Mouse (Mus musculus) CD4-positive, CD25-positive, alpha-beta regulatory T cell (primary cell): ENCODE data around the gene Zfyve19. TPM values are rescaled to one million over a fixed set of nuclear protein-coding genes. Genes with fewer than 3 reads are reported as not detected.

Experiments
- polyA plus RNA-seq: library from polyadenylated mRNA; unstranded; fragments of 100-300 nt; shearing (Covaris generic); gene quantifications from one replicate; pipeline ENCODE4 v1.2.1, GENCODE M21; 2017

The Zfyve19 gene
- polyA plus RNA-seq, result 52.5 TPM

DNA sequence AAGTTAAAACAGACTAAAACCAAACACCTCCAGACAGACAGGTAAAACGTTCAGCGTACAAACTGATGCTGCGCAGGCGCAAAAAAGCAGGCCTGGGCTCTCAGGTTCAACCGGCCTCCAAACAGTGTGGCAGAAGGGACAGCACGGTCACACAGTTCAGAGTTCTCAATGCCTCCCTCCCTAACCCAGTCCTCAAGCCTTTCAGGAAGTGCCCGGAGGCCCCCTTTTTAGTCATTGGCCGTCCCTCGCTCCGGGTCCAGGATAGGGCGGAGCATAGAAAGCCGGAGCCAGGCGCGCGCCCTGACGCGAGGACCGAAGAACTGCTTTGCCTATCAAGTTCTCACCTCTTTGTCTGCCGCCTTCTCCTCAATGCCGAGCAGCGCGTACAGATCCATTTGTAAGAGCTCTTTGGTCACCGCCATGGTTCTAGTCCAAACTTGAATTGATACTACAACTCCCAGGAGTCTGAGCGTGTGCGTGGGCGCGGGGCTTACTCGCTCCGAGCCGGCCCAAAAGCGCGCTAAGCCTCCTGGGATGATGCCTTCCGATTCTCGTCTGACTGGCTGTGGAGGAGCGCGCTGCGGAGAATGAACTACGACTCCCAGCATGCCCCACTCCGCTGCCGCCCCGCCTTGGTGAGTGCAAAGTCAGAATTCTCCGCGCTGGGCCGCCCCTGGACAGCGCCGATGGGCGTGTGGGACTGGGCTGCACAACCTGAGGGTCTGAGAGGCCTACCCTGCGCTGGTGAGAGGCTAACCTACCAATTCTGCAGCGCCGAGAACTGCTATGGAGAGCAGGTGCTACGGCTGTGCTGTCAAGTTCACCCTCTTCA is at the start of gene Zfyve19, which contains the start of gene Dnajc17:
Gene Zfyve19 (plus strand): TSS at position 274 of the 832 bp plus-strand sequence.
Gene Dnajc17 (minus strand): TSS at position 452 of the 832 bp plus-strand sequence.

DNA sequence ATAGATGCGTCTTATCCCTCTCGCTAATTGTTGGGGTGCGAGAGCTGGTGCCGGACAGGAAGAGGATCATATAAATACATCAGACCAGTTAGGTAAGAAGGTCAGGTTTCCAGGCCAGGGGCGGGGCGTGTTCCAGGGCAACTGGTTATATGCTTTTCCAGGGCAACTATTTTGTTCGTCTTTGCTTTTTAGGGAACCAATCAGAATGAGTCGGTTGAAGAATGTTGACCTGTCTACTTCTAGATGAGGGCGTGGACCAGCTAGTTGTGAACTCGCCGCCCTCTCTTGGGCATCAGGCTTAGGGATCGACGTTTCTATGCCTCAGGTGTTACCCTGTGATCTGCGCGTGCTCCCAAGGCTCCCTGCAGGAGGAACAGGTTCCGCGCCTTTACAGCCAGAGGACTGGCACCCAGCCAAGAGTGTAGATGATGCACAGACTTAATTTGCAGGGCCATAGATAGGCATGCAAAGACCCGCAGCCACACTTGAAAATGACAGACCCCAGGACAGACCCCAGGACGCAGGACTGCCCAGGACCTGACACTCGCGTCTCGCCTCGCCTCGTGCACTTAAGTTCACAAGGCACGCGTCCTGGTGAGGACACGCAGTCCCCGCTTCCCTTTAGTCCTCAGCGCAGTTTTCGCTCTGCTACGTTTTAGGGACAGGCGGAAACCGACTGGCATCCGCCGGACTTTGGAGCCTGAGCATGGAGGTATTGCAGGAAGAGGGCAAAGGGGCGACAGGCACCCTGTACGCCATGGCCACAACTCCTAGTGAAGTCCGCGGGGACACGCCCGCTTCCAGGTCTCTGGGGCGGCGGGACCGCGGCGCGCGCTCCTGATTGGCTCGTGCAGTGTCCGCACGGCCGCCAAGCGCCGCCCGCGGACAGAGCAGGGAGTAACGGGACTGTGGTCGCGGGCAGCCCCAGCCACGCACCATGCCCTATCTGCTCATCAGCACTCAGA is 41.2 kb upstream of the Zfyve19 start, which contains the start of gene Gchfr:
Gene Gchfr (plus strand): TSS at position 873 of the 965 bp plus-strand sequence.

DNA sequence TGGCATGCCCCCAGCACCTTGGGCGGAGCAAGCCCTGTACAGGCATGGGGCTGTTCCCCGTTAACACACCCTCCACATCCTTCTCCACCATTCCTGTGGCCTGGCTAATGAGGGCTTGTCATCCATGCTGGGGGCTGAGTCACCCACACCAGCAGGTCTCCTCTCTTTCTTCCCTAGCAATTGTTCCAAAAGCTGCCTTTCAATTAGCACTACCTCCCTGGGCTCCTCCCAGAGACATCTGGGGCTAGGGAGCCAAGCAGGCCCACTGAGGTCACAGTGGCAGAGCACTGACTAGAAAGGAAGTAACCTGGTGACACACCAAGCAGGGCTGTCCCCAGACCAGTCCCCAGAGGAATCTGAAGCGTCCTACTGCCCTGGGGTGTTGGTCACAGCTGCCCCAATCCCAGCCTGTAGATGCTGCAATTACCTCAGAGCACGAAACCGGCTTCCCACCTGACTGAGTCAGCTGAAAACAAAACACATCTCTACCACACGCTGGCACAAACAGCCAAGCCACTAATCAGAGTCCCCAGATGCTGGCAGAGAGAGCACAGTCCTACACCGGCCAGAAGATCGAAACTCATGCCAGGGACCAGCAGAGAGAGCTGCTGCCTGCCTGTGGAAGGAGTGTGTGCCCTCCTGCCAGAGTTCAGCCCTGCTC is 34.3 kb upstream of the Zfyve19 start, which contains the start of gene Gm14137:
Gene Gm14137 (plus strand): TSS at position 519 of the 661 bp plus-strand sequence.

DNA sequence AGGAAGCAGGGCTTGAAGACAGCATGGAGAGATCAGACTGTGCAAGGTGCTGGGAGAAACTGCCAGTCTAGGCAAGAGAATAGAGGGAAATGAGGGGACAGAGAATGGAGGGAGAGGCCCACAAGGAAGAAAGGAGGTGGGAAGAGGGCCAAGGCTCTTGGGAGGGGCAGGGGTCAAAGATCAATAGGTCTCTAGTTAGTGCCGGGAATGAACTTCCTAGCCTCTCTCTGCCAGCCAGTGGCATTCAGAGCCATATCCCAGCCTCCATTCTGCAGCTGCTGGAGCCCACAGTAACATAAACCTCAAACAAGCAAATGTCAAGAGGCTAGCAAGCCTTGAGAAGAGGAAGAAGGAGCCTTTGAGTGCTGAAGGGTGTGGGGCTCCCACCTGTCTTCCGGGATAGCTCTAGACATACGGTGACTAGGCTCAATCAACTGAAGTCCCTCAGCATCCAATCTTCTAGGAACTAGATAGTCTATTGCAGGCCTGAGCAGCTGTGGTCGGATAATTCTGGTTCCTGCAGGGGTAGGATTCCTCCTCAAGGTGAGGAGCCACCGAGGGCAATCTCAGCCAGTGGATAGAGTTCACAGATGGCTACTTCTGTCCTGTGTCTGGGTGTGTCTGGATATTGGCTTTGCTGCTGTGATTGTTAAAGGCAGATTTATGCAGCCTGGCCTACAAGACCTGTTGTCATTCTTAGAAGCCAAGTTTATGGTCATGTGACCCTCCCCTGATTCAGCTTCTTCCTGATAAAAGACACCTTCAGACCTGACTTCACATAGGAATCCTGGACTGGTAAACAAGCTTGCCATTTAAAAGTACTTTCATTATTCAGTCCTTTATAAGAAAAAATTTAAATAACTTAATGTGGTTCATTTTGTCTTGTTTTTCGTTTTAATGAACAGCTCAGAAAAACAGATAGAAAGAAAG is 21.6 kb downstream of the Zfyve19 start, which contains the start of gene Ppp1r14d:
Gene Ppp1r14d (minus strand): TSS at position 132 of the 930 bp plus-strand sequence.

DNA sequence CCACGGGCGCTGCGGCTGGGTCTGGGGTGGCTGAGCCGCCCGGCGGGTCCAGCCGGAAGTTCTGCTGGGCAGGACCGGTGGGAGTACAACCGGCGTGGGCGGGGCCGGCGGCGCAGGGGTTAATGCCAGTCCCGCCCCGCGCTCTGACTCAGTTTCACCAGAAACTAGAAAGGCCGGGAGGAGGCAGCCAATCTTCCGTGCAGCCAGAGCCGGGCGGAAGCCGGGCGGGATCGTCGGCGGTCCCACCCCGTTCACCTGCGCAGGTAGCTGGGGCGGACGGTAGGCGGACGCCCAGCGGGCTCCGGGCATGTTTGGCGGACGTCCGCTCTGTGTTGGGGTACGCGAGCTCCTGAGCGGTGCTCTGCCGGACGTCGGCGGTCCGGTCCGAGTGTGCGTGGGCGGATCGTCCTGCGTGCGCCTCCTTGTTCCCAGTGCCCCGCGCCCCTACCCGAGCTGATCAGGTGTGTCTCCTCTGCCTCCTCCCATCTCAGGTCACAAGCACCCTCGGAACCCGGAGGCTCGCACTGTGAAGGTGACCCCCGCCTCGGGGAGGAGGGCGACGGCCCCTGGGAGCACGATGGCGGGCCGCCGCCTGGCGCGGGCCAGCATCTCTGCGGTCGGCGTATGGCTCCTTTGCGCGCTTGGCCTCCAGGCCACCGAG is 28.9 kb downstream of the Zfyve19 start, which contains the start of gene Spint1:
Gene Spint1 (plus strand): TSS at position 153 of the 661 bp plus-strand sequence.

Other genes starting within 250 kb of the Zfyve19 start
- gene Ccdc32, start 179.2 kb upstream of the Zfyve19 start, polyA plus RNA-seq, result 21.6 TPM
- 2.3 TPM for gene Rpusd2, start 173.8 kb upstream of the Zfyve19 start, polyA plus RNA-seq
- 2.5 TPM for gene Knl1, start 161.5 kb upstream of the Zfyve19 start, polyA plus RNA-seq
- gene Rad51, start 95.8 kb upstream of the Zfyve19 start, polyA plus RNA-seq, result 4.6 TPM
- gene Rmdn3, start 51.6 kb upstream of the Zfyve19 start, polyA plus RNA-seq, result 28.5 TPM
- not detected for gene Gchfr, start 40.8 kb upstream of the Zfyve19 start, polyA plus RNA-seq
- gene Gm14137, start 34.1 kb upstream of the Zfyve19 start, polyA plus RNA-seq, result 0.43 TPM
- gene Dnajc17, start 178 bp downstream of the Zfyve19 start, polyA plus RNA-seq, result 21.4 TPM
- gene Ppp1r14d, start 21.3 kb downstream of the Zfyve19 start, polyA plus RNA-seq, result not detected
- gene Spint1, start 28.7 kb downstream of the Zfyve19 start, polyA plus RNA-seq, result 0.29 TPM
- gene Rhov, start 62.7 kb downstream of the Zfyve19 start, polyA plus RNA-seq, result 0.20 TPM
- 13.7 TPM for gene Vps18, start 80.1 kb downstream of the Zfyve19 start, polyA plus RNA-seq
- not detected for gene Dll4, start 117.2 kb downstream of the Zfyve19 start, polyA plus RNA-seq
- gene Chac1, start 142.6 kb downstream of the Zfyve19 start, polyA plus RNA-seq, result not detected